Mouse (Mus musculus) erythroblast, embryonic 14.5 days (primary cell): ENCODE measurements around the gene Eif1.

Source experiments
- GATA1 ChIP-seq: IDR thresholded peaks from 2 replicates; pipeline ENCODE4 v1.6.1; 2012; ENCODE audit warnings: low read length, inconsistent platforms, mixed read lengths
- TAL1 ChIP-seq: IDR thresholded peaks from 3 replicates; pipeline ENCODE4 v1.6.1; 2012; ENCODE audit warnings: low read length, inconsistent platforms, mixed read lengths

DNA sequence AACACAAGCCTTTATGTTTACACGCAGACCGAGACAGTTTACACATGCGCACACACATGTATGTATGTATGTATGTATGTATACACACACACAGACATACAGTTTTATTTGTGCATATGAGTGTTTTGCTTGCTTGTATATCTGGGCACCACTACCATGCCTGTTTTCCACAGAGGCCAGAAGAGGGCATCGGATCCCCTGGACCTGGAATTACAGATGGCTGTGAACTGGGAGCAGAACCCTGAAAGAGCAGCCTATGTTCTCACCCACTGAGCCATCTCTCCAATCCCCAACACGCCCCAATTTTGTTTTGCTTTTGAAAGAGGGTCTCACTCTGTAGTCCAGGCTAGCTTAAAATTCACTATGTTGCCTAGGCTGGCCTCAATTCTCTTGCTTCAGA lies 37.7 kb downstream of the Eif1 start:
- TF ChIP-seq GATA1 (no peak), TAL1 (no peak)
